In the genomic region with DNA sequence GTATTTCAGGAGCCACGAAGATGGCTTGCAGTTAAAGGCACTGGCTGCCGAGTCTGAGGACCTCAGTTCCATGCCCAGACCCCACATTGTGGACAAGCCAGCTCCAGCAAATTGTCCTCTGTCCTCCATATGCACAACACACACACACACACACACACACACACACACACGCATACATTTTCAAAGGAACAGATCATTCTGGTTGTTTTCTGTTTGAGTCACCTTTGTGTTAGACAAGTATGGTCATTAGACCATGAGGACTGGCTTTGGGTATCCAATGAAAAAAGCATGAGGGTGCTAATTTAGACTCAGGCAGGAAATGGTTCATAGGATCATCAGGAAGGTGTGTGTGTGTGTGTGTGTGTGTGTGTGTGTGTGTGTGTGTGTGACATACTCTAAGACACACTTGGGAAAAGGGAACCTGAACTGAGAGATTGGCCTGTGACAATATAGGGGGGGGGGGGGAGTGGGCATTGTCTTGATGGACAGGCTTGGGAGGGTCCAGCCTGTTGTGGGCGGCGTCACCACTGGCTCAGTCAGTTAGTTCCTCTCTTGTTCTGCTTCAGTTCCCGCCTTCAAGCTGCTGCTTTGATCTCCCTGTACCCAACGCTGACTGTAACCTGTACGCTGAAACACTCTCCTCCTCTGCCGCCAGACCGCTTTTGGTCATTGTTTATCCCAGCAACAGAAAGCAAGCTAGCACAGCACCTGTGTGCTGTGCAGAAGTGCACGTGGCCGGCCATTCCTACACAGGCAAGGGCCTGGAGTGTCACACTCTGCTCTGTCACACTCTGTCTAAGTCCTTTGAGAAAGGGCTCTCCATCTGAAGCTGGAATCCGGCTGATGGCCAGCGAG, we compare ENCODE assay signal across 8 mouse cellular contexts. TPM values are rescaled to one million over a fixed set of nuclear protein-coding genes. Genes with fewer than 3 reads are reported as not detected.
DNase-seq lines count a peak whose midpoint lies in the region; ATAC-seq and TF ChIP-seq lines count a peak whose summit lies in the region.

No protein-coding gene starts in this region.

- ATAC-seq in forebrain, embryonic 12.5 days (ENCODE audit: low FRiP score) = no peak
- no peak for ATAC-seq in limb, embryonic 14.5 days (ENCODE audit: low FRiP score, low read depth)
- no peak for ATAC-seq in neural tube, embryonic 13.5 days (ENCODE audit: low read depth)
- ATAC-seq in frontal cortex, adult (ENCODE audit: low TSS enrichment) = no peak

- H3K36me3 ChIP-seq in forebrain, embryonic 12.5 days (replicated peaks) = no peaks in the 10 kb centered on the region
- no peaks in the 10 kb centered on the region for H3K36me3 ChIP-seq in limb, embryonic 14.5 days (ENCODE audit: control insufficient read depth, insufficient read depth, low read length)
- no peaks in the 10 kb centered on the region for H3K36me3 ChIP-seq in neural tube, embryonic 13.5 days

- no peak for TF ChIP-seq POLR2A in limb, embryonic 14.5 days (IDR thresholded peaks at IDR 0.05; ENCODE audit: borderline replicate concordance, extremely low read depth, insufficient read depth, insufficient read length)

- peak overlapping the region; percentile 49 for H3K4me2 ChIP-seq in forebrain, embryonic 12.5 days
- H3K4me2 ChIP-seq in limb, embryonic 14.5 days (replicated peaks; ENCODE audit: low read depth, low read length, severe bottlenecking) = peak overlapping the region; percentile 50
- H3K4me2 ChIP-seq in neural tube, embryonic 13.5 days = peak overlapping the region; percentile 45

- no peaks in the 10 kb centered on the region for H3K9me3 ChIP-seq in forebrain, embryonic 12.5 days
- H3K9me3 ChIP-seq in limb, embryonic 14.5 days (ENCODE audit: control insufficient read depth, low read length) = no peaks in the 10 kb centered on the region
- no peaks in the 10 kb centered on the region for H3K9me3 ChIP-seq in neural tube, embryonic 13.5 days

- H3K27ac ChIP-seq in forebrain, embryonic 12.5 days = no peak overlapping the region
- H3K27ac ChIP-seq in limb, embryonic 14.5 days (replicated peaks; ENCODE audit: low read depth, low read length) = 0 out of 2 replicates have a peak overlapping the region, but pooled peaks have one; percentile 19
- H3K27ac ChIP-seq in neural tube, embryonic 13.5 days (replicated peaks) = no peak overlapping the region; the same call in 1 of the 2 replicates

- H3K9ac ChIP-seq in forebrain, embryonic 12.5 days = peak overlapping the region; percentile 45
- H3K9ac ChIP-seq in limb, embryonic 14.5 days (ENCODE audit: low read depth, low read length, severe bottlenecking) = peak overlapping the region; percentile 29; the same call in 1 of the 2 replicates
- H3K9ac ChIP-seq in neural tube, embryonic 13.5 days = peak overlapping the region; percentile 50; the same call in 1 of the 2 replicates

- peaks cover 13% of the 10 kb centered on the region for H3K27me3 ChIP-seq in forebrain, embryonic 12.5 days
- no peaks in the 10 kb centered on the region for H3K27me3 ChIP-seq in limb, embryonic 14.5 days (ENCODE audit: control insufficient read depth, insufficient read depth, low read length)
- peaks cover 6% of the 10 kb centered on the region for H3K27me3 ChIP-seq in neural tube, embryonic 13.5 days

- no peak overlapping the region for H3K4me3 ChIP-seq in forebrain, embryonic 12.5 days (replicated peaks)
- peak overlapping the region; percentile 10; the same call in 1 of the 2 replicates for H3K4me3 ChIP-seq in limb, embryonic 14.5 days (replicated peaks; ENCODE audit: low read length)
- H3K4me3 ChIP-seq in neural tube, embryonic 13.5 days = 0 out of 2 replicates have a peak overlapping the region, but pooled peaks have one; percentile 6

- H3K4me1 ChIP-seq in forebrain, embryonic 12.5 days = peaks cover 35% of the 10 kb centered on the region
- H3K4me1 ChIP-seq in limb, embryonic 14.5 days (ENCODE audit: control insufficient read depth, insufficient read depth, low read length) = peaks cover 20% of the 10 kb centered on the region
- H3K4me1 ChIP-seq in neural tube, embryonic 13.5 days (replicated peaks) = peaks cover 36% of the 10 kb centered on the region

- peak; percentile 53 for DNase-seq in thymus, postnatal 0 days (ENCODE audit: low spot score)
- no peak for DNase-seq in thymus, postnatal 10 days (ENCODE audit: low spot score in 2 of 2)
- no peak for DNase-seq in limb, embryonic 14.5 days (ENCODE audit: low spot score)
- no peak for DNase-seq in gastrocnemius, adult 8-10 months (ENCODE audit: low spot score in 2 of 2)
- no peak for DNase-seq in ovary, postnatal 36 days (ENCODE audit: low spot score)

- 19% methylated on average over 12 of the region's 14 CpGs for WGBS in forebrain, embryonic 12.5 days
- WGBS in limb, embryonic 14.5 days = 20% methylated on average over 14 of the region's 14 CpGs
- 21% methylated on average over 14 of the region's 14 CpGs for WGBS in neural tube, embryonic 13.5 days

RNA-seq across cellular contexts. Expression of gene Chst12, which starts 3.1 kb away (rescaled TPM):
- 14.7 and 17.5 TPM in 2 replicates for polyA plus RNA-seq in thymus, postnatal 0 days (2015; fragmentation: Nextera tagmentation; extraction: Ambion mirVana)
- polyA plus RNA-seq in forebrain, embryonic 12.5 days (2016; fragmentation: Nextera tagmentation; extraction: Ambion mirVana) = 9.7 and 11.1 TPM in 2 replicates
- polyA plus RNA-seq in limb, embryonic 14.5 days (2012; rRNA removed) = 22.9 and 28.4 TPM in 2 replicates
- polyA plus RNA-seq in limb, embryonic 14.5 days (2014; fragmentation: Nextera tagmentation; extraction: Ambion mirVana) = 22.4 and 22.6 TPM in 2 replicates
- polyA plus RNA-seq in neural tube, embryonic 13.5 days (2015; fragmentation: Nextera tagmentation; extraction: Ambion mirVana) = 21.6 and 24.9 TPM in 2 replicates
- 1 to 10 TPM; 2.4 to 5.2 (median 3.5) TPM for total RNA-seq in gastrocnemius, adult 8-10 months (2022)

RNA-seq across cellular contexts. Expression of gene Gm4869, which starts 56.8 kb away (rescaled TPM):
- not detected in 2 replicates for polyA plus RNA-seq in thymus, postnatal 0 days (2015; fragmentation: Nextera tagmentation; extraction: Ambion mirVana)
- polyA plus RNA-seq in forebrain, embryonic 12.5 days (2016; fragmentation: Nextera tagmentation; extraction: Ambion mirVana) = not detected in 2 replicates
- 0.13 TPM in 2 replicates for polyA plus RNA-seq in limb, embryonic 14.5 days (2012; rRNA removed)
- polyA plus RNA-seq in limb, embryonic 14.5 days (2014; fragmentation: Nextera tagmentation; extraction: Ambion mirVana) = not detected in 2 replicates
- not detected in 2 replicates for polyA plus RNA-seq in neural tube, embryonic 13.5 days (2015; fragmentation: Nextera tagmentation; extraction: Ambion mirVana)
- total RNA-seq in gastrocnemius, adult 8-10 months (2022) = not detected
